Mouse (Mus musculus): ENCODE data around the gene Tab1. TPM values are rescaled to one million over a fixed set of nuclear protein-coding genes. Genes with fewer than 3 reads are reported as not detected.
A peak's percentile ranks its signal among the peaks of the same experiment; 100 is the strongest.

Gene Tab1
- 4.0 and 6.0 TPM in 2 replicates for total RNA-seq (2015)
- 15.7 and 19.2 TPM in 2 replicates for total RNA-seq (2017)

DNA sequence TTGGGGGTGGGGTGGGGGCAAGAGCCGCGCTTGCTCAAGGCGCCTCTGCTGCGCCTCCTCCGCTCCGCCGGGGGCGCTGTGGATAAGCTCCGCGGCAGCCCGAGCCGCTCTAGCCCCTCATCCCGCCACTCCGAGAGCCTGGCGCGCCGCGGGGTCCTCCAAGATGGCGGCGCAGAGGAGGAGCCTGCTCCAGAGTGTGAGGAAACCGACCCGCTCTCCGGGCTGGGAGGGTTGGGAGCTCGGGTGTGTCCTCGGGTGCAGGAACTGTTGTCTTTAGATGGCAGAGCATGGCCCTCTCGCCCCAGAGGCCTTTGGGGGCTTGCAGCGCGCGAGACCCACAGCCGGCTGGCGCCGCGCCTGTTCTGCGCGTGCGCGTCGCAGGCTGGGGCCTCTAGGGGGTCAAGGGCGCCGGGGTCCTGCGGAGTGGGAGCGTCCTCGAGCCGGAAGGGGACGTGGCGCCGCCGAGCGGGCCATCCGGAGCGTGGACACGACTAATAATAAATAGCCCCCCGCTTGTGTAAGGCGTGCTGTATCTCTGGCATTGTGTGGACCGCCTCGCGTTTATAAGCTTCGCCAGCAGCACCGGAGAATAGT is at the start of gene Tab1:
Gene Tab1, plus strand, starts transcription at position 135 of the 594 bp plus-strand sequence.
- ATAC-seq (replicated peaks; ENCODE audit: poor library complexity) = peak; percentile 83

GRCm38 (mm10) chr15:80083276-80083731 is 49.6 kb upstream of the Tab1 start:
- ATAC-seq (replicated peaks; ENCODE audit: poor library complexity) = peak; percentile 78

GRCm38 (mm10) chr15:80083740-80084139 is 49.2 kb upstream of the Tab1 start:
- peak; percentile 2; the same call in 1 of the 2 replicates for ATAC-seq (replicated peaks; ENCODE audit: poor library complexity)

GRCm38 (mm10) chr15:80087406-80088012 is 45.4 kb upstream of the Tab1 start:
- peak; percentile 49 for ATAC-seq (replicated peaks; ENCODE audit: poor library complexity)

DNA sequence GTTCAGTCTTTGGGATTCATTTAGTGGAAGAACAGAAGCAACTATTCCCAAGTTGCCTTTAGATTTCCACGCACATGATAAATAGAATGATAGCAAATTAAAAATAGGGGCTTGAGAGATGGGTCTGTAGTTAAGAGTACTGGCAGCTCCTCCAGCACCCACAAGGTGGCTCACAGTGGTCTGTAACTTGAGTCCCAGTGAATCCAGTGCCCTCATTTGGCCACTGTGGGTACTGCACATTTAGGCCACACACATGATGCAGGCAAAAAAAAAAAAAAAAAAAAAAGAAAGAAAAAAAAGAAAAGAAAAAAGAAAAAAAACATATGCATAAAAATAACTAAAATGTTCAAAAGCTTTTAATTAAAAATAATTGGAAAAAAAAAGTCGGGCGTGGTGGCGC is 44.3 kb upstream of the Tab1 start:
- ATAC-seq (replicated peaks; ENCODE audit: poor library complexity) = peak; percentile 82

- ATAC-seq (replicated peaks; ENCODE audit: poor library complexity) = no peak
These were observed 42.8 kb upstream of the Tab1 start for GRCm38 (mm10) chr15:80090155-80090554.

DNA sequence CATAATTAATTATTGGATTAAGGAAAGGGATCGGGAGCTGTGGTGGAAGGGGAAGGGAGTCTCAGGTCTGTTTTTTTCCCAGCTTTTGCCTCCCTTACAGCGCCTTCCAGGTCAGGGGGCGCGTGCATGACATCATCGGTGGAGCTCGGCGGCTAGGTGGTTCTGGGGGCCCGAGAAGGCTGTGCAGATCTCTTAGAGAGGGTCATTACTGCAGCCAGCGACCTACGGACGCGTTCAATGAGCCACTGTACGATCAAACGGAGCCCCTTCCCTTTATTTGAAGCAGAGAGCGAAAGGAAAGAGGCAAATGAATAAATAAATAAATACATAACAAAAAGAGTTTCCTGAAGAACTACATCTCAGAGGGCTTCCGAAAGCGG is 42.2 kb upstream of the Tab1 start:
- peak; percentile 45 for ATAC-seq (replicated peaks; ENCODE audit: poor library complexity)

- ATAC-seq (replicated peaks; ENCODE audit: poor library complexity) = peak; percentile 67
These were observed 41.6 kb upstream of the Tab1 start, which contains the start of the genes Syngr1 and Rpl3 for GRCm38 (mm10) chr15:80091121-80091955. Syngr1 (plus strand) TSS chr15:80091334. Rpl3 (minus strand) TSS chr15:80091868.

DNA sequence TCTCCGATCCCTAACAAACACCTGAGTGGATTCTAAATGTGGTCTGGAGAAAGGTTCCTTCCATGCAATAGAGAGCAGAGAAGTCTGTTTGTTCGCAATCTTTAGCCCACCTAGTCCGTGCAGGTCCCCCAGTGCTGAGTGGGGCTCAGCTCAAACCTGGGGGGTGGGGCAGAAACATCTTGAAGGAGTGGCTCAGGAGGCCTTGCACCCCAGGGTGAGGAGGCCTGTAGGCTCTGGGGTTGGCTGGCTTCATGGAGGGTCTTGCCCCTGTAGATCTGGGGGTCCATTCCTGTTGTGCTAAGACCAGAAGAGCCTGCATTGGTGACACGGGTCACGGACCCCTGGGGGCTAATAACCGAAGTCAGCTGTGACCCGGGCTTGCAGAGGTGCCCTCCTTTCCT is 40.9 kb upstream of the Tab1 start:
- no peak for ATAC-seq (replicated peaks; ENCODE audit: poor library complexity)

GRCm38 (mm10) chr15:80092599-80092998 is 40.3 kb upstream of the Tab1 start:
- ATAC-seq (replicated peaks; ENCODE audit: poor library complexity) = no peak

GRCm38 (mm10) chr15:80094201-80094600 is 38.7 kb upstream of the Tab1 start:
- no peak for ATAC-seq (replicated peaks; ENCODE audit: poor library complexity)

DNA sequence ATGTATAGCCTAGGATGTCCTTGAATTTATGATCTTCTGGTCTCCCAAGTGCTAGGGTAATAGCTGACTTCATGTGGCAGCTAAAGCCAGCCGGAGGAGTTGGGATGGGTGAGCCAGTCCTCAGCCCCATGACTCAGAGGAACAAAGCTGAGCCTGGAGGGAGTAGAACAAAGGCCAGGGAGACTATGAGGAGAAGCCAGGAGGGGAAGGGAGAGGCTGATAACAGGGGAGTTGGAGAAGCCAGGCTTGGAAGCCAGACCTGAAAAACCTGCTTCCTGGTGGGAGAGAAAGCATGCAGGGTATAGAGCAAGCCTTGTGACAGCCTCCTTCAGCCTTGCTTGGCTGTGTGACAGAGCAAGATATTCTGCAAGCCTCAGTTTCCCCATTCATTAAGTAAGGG is 37.3 kb upstream of the Tab1 start:
- ATAC-seq (replicated peaks; ENCODE audit: poor library complexity) = no peak

GRCm38 (mm10) chr15:80096406-80096805 is 36.5 kb upstream of the Tab1 start:
- ATAC-seq (replicated peaks; ENCODE audit: poor library complexity) = no peak

- ATAC-seq (replicated peaks; ENCODE audit: poor library complexity) = peak; percentile 88
These were observed 35.7 kb upstream of the Tab1 start for GRCm38 (mm10) chr15:80096946-80097881.

DNA sequence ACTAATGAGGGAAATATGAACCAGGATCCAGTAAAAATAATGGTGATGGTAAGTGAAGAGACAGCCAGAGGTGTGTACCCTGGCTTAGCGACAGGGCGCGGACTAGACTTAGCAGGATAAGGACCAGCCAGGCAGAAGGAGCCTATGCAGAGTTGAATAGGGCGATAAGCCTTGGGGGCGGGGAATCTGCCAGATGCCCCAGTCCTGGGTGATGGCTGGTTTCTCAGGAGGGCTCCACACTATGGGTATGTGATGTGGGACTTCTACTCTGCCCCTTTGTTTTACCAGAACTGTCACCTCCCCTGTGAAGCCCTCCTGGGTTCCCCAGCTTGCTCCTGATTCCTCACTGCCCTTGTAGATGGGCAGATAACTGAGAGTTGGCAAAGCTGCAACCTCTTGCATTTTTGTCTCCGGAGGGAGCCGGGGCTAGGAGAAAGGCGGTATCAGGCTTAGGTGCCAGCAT is 34.9 kb upstream of the Tab1 start:
- ATAC-seq (replicated peaks; ENCODE audit: poor library complexity) = peak; percentile 61

DNA sequence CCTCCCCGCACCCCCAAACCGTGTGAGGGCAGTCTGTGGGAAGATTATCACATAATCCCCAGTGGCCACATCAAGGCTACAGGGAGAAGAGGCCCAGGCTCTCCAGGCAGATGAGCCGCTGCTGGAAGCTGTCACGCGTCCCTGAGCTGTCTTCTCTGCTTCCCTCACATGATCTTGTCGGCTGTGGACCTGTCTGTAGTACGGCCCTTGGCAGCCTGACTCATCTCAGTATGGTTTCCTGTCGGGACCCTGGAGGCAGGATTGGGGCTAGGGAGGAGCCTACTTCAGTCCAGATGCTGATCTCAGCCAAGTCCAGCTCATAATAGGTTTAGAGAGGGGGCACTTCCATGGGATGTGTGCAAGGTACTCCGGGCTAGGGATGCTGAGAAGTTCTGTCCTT is 34.1 kb upstream of the Tab1 start:
- ATAC-seq (replicated peaks; ENCODE audit: poor library complexity) = no peak

DNA sequence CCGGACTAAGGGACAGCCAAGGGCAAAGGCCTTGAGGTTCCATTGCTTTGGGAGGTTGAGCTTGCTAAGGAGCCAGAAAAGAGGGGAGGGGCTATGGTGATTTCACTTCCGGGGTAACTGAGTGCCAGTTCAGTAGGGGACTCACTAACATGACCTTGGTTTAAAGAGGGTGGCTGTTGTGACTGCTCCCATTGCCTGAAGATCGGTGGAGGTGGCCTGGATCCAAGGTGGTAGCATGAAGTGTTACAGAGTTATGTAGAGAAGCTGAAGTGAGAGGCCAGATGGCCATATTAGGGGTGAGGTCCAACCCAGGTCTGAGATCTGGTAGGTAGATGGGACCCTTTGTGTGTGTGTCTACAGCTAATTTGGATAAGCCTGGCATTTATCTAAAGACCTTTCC is 33.5 kb upstream of the Tab1 start:
- no peak for ATAC-seq (replicated peaks; ENCODE audit: poor library complexity)

DNA sequence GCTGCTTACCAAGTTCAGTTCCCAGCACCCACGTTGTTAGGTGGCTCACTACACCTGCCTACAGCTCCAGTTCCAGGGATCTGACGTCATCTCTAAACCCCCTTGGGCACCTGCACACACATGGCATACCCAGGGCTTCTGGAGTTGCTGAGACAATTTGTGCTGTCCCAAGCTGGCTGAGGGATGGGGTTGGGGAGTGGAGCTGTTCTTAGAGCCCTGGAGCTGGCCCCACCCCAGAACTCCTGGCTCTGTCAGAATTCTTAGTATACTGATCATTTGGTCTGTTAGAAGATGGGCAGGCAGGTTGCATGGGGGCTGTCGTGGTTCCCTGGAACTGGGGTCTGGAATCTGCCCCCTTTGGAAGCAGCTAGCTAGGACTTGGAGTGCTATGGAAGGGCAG is 32.7 kb upstream of the Tab1 start:
- no peak for ATAC-seq (replicated peaks; ENCODE audit: poor library complexity)

DNA sequence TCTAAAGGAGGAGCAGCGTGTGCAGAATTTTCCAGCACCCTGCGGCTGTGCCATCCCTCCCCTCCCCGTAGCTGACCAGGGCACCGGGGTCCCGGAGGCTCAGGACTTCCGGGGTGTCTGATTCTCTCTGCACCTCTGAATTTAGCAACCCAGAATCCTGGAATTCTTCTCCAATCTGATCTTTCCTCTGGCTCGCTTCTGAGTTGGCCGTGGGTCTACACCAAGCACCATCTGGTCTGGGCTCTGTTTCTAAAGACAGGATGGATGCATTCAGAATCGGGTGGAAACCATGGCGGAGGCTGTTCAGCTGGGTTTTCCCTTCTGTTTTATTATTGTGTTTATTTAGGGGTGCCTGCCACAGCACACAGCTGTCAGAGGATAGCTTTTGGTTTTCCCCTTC is 32.1 kb upstream of the Tab1 start:
- no peak for ATAC-seq (replicated peaks; ENCODE audit: poor library complexity)

GRCm38 (mm10) chr15:80101503-80101902 is 31.4 kb upstream of the Tab1 start:
- no peak for ATAC-seq (replicated peaks; ENCODE audit: poor library complexity)

DNA sequence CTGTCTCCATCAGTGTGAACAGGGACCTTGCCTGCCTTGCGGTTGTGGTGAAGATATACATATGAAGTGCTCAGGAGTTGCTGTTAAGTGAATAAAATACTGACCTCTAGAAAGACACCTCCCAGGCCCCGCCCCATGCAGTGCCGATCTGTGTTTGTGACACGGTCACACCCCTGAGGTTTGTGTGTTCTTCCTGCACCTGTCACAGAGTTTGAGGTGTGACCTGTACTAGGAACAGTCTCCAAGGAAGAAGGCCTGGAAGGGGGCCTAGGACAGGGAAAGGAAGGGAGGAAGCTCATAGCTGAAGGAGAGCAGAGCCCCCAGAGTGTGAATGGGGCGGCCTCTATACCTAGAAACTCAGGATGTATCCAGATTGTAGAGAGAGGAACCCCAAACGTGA is 30.4 kb upstream of the Tab1 start:
- ATAC-seq (replicated peaks; ENCODE audit: poor library complexity) = no peak
